16 mouse cellular contexts compared by ENCODE assay signal in genomic region chr4:22564532-22564931, GRCm38 (mm10).
DNase-seq lines count a peak whose midpoint lies in the region; ATAC-seq lines count a peak whose summit lies in the region.
"Had no signal": no experiment of that assay in that cellular context is flagged by ENCODE, and none has a peak within 500 bp of the region (broad histone marks: within the 10 kb centered on the region; RNA-seq: fewer than 3 reads in every experiment).

No protein-coding gene starts in this region.

- H3K4me3 ChIP-seq in forebrain, embryonic 15.5 days: no peak overlapping the region
- no peak overlapping the region for H3K4me3 ChIP-seq in midbrain, embryonic 13.5 days (replicated peaks)
- H3K4me3 ChIP-seq: heart, embryonic 13.5 days; liver, embryonic 13.5 days had no signal

- no peaks in the 10 kb centered on the region for H3K9me3 ChIP-seq in forebrain, embryonic 15.5 days
- H3K9me3 ChIP-seq in midbrain, embryonic 13.5 days: no peaks in the 10 kb centered on the region
- H3K9me3 ChIP-seq: heart, embryonic 13.5 days; liver, embryonic 13.5 days had no signal

- 10% methylated on average over 10 of the region's 10 CpGs for WGBS in forebrain, embryonic 15.5 days
- WGBS in midbrain, embryonic 13.5 days: 47% methylated on average over 10 of the region's 10 CpGs

- peak; percentile 7 for DNase-seq in frontal cortex, postnatal 10 days (ENCODE audit: low spot score in 2 of 2)
- no peak for DNase-seq in frontal cortex, postnatal 14 days (ENCODE audit: low spot score in 2 of 2)
- DNase-seq in brain, adult 2 months (ENCODE audit: low read depth, low spot score): peak; percentile 1
- no peak for DNase-seq in spleen, postnatal 14 days (ENCODE audit: low spot score in 2 of 2)
- no peak for DNase-seq in heart, postnatal 10 days
- DNase-seq in ovary, postnatal 14 days (ENCODE audit: low spot score): no peak
- DNase-seq: adrenal gland, adult 2 months; cerebellum, adult 11 months; gastrocnemius, postnatal 10 days; kidney, adult 8-10 months; liver, embryonic 13.5 days; lung, postnatal 36 days; thymus, postnatal 36 days had no signal

- H3K36me3 ChIP-seq in forebrain, embryonic 15.5 days: no peaks in the 10 kb centered on the region
- no peaks in the 10 kb centered on the region for H3K36me3 ChIP-seq in midbrain, embryonic 13.5 days
- H3K36me3 ChIP-seq: heart, embryonic 13.5 days; liver, embryonic 13.5 days had no signal

- peak; percentile 95 for ATAC-seq in forebrain, embryonic 15.5 days (replicated peaks)
- peak; percentile 84 for ATAC-seq in midbrain, embryonic 13.5 days

- peaks cover 17% of the 10 kb centered on the region for H3K4me1 ChIP-seq in forebrain, embryonic 15.5 days
- H3K4me1 ChIP-seq in midbrain, embryonic 13.5 days (replicated peaks): peaks cover 13% of the 10 kb centered on the region; the same call in 1 of the 2 replicates
- H3K4me1 ChIP-seq: liver, embryonic 13.5 days had no signal

- intact Hi-C loops in heart, postnatal 10 days (cut with DNase I): no loop called here

- H3K27me3 ChIP-seq in forebrain, embryonic 15.5 days: no peaks in the 10 kb centered on the region
- H3K27me3 ChIP-seq in midbrain, embryonic 13.5 days: no peaks in the 10 kb centered on the region
- H3K27me3 ChIP-seq: heart, embryonic 13.5 days; liver, embryonic 13.5 days had no signal

- H3K4me2 ChIP-seq in forebrain, embryonic 15.5 days (replicated peaks): no peak overlapping the region
- 0 out of 2 replicates have a peak overlapping the region, but pooled peaks have one; percentile 9 for H3K4me2 ChIP-seq in midbrain, embryonic 13.5 days (replicated peaks)
- H3K4me2 ChIP-seq: heart, embryonic 13.5 days; liver, embryonic 13.5 days had no signal

- H3K9ac ChIP-seq in forebrain, embryonic 15.5 days (replicated peaks): no peak overlapping the region
- no peak overlapping the region for H3K9ac ChIP-seq in midbrain, embryonic 13.5 days (replicated peaks)
- H3K9ac ChIP-seq: heart, embryonic 13.5 days; liver, embryonic 13.5 days had no signal

- no peak overlapping the region; the same call in 1 of the 2 replicates for H3K27ac ChIP-seq in forebrain, embryonic 15.5 days (replicated peaks)
- H3K27ac ChIP-seq in midbrain, embryonic 13.5 days: no peak overlapping the region
- H3K27ac ChIP-seq: heart, embryonic 13.5 days; liver, embryonic 13.5 days had no signal

Comparison
In these comparisons a context has a peak if more than half of its experiments do, and no peak if none do; other contexts are left out.
1. DNase-seq: peak in frontal cortex, postnatal 10 days (2 of 2) and brain, adult 2 months (single experiment); none in frontal cortex, postnatal 14 days (0 of 2), spleen, postnatal 14 days (0 of 2), heart, postnatal 10 days (0 of 2) and ovary, postnatal 14 days (single experiment).